Mouse (Mus musculus) heart, adult 2 months (tissue): ENCODE measurements around the gene Nrl. TPM values are rescaled to one million over a fixed set of nuclear protein-coding genes. Genes with fewer than 3 reads are reported as not detected.

Experiments used
- DNase-seq, 2 experiments: peaks; one replicate each; pipeline ENCODE4 v3.0.0; 2021
- H3K27ac ChIP-seq: fragments of 200-600 bp; 2 replicates; pipeline ENCODE4 v1.8.1; 2022
- H3K27me3 ChIP-seq: fragments of 200-500 bp; 2 replicates; pipeline ENCODE4 v1.6.1; 2012; ENCODE audit warnings: mild to moderate bottlenecking, low read length, inconsistent platforms, mixed read lengths; ENCODE audit not compliant: control insufficient read depth, insufficient read depth
- H3K36me3 ChIP-seq: fragments of 200-500 bp; 2 replicates; pipeline ENCODE4 v1.6.1; 2012; ENCODE audit warnings: low read length, inconsistent platforms; ENCODE audit not compliant: control insufficient read depth, insufficient read depth
- H3K4me1 ChIP-seq: fragments of 200-500 bp; 2 replicates; pipeline ENCODE4 v1.6.1; 2011; ENCODE audit warnings: low read length; ENCODE audit not compliant: control insufficient read depth, insufficient read depth
- H3K4me3 ChIP-seq: fragments of 200-600 bp; 2 replicates; pipeline ENCODE4 v1.8.1; 2022
- H3K79me2 ChIP-seq: fragments of 200-500 bp; replicated peaks from 2 replicates; pipeline ENCODE4 v1.6.1; 2012; ENCODE audit warnings: mild to moderate bottlenecking, inconsistent platforms, low read length, moderate library complexity, mixed read lengths; ENCODE audit not compliant: control insufficient read depth, insufficient read depth
- H3K9ac ChIP-seq: fragments of 200-500 bp; 2 replicates; pipeline ENCODE4 v1.6.1; 2012; ENCODE audit warnings: low read depth, mild to moderate bottlenecking, control low read depth, inconsistent platforms, low read length, mixed read lengths
- CTCF ChIP-seq: fragments of 200-600 bp; IDR thresholded peaks from 2 replicates; pipeline ENCODE4 v1.8.1; 2022; ENCODE audit warnings: antibody characterized with exemption, mild to moderate bottlenecking, moderate library complexity
- EP300 ChIP-seq: fragments of 200-500 bp; IDR thresholded peaks from 2 replicates; pipeline ENCODE4 v1.6.1; 2011; ENCODE audit warnings: low read depth, low read length, control low read depth; ENCODE audit not compliant: insufficient read depth
- POLR2A ChIP-seq: fragments of 200-500 bp; IDR thresholded peaks from 2 replicates; pipeline ENCODE4 v1.6.1; 2011; ENCODE audit warnings: mild to moderate bottlenecking, low read depth, low read length, control low read depth; ENCODE audit not compliant: insufficient read depth
- WGBS: fragments of 180-500 bp; shearing (Covaris S2); methylation state at CpG from one replicate; pipeline ENCODE4 v1.1.7; 2018; 5-methylcytosine and 5-hydroxymethylcytosine counted together
- intact Hi-C: fragments of 180-260 bp; cut with DNase I; formaldehyde crosslinking; loops from one replicate; pipeline ENCODE4 v1.15.1; 2025
- polyA plus RNA-seq: library from polyadenylated mRNA; depleted of rRNA; stranded (reverse); fragments of >200 nt; gene quantifications from 2 replicates; pipeline ENCODE4 v1.2.3, GENCODE M21; 2012
- total RNA-seq, 2 experiments: library from RNA; stranded (reverse); gene quantifications; 2 replicates each; pipeline ENCODE4 v1.2.3; 2021

Gene Nrl
- total and polyA plus RNA-seq, 3 experiments, result not detected

DNA sequence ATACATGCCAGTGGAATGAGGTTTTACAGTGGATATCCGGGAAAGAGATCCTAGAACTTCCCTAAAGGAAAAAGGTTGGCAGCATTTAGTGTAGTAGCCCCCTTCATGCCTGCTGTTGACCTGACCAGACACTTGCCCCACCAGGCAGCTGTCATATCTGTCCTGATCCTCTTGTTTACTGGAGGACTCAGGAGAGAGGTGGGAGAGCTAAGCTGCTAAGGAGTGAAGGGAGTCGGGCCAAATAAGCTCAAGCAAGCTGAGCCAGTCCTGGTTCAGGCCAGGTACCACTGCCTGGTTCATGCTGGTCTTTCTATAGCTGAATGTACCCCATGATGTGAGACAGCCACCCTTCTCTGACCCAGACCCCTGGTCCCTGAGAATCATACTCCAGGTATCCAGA lies 1.9 kb upstream of the Nrl start:
- TF ChIP-seq EP300 (no peak), POLR2A (no peak), CTCF (no peak)
- H3K4me3 ChIP-seq, result no peak overlapping the region
- peaks cover 3% of the 10 kb centered on the region; the same call in 1 of the 2 replicates for H3K27me3 ChIP-seq
- H3K9ac ChIP-seq, result no peak overlapping the region
- DNase-seq, result no peak
- no peaks in the 10 kb centered on the region for H3K79me2 ChIP-seq
- no peak overlapping the region for H3K27ac ChIP-seq
- no peaks in the 10 kb centered on the region for H3K36me3 ChIP-seq
- intact Hi-C loops, result no loop called here
- 73% methylated on average over 2 of the region's 2 CpGs for whole genome bisulfite sequencing
- no peaks in the 10 kb centered on the region for H3K4me1 ChIP-seq

DNA sequence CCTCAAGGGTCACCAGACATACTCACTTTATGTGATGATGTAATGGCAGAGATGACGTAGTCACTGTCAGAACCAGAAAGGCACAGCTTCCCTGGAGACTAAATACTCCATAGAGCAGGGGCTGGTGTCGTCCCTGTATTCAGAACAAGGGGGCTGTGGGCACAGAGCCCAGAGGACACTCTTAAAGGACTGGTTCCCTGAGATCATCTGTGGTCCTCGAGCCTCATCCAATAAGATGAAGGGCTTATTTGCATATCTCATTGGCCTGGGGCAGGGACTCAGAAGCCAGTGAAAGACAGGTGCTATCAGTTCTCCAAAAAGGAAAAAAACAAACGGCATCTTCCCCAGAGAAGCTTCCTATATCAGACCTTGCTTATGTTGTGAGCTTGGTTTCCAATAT lies 719 bp downstream of the Nrl start:
- no peaks in the 10 kb centered on the region for H3K36me3 ChIP-seq
- no peaks in the 10 kb centered on the region for H3K79me2 ChIP-seq
- peaks cover 10% of the 10 kb centered on the region for H3K27me3 ChIP-seq
- H3K27ac ChIP-seq, result no peak overlapping the region
- intact Hi-C loops, result no loop called here
- no peak overlapping the region for H3K9ac ChIP-seq
- H3K4me3 ChIP-seq, result no peak overlapping the region
- TF ChIP-seq EP300 (no peak), POLR2A (no peak), CTCF (no peak)
- H3K4me1 ChIP-seq, result no peaks in the 10 kb centered on the region
- 24% methylated on average over 4 of the region's 4 CpGs for WGBS
- no peak for DNase-seq

DNA sequence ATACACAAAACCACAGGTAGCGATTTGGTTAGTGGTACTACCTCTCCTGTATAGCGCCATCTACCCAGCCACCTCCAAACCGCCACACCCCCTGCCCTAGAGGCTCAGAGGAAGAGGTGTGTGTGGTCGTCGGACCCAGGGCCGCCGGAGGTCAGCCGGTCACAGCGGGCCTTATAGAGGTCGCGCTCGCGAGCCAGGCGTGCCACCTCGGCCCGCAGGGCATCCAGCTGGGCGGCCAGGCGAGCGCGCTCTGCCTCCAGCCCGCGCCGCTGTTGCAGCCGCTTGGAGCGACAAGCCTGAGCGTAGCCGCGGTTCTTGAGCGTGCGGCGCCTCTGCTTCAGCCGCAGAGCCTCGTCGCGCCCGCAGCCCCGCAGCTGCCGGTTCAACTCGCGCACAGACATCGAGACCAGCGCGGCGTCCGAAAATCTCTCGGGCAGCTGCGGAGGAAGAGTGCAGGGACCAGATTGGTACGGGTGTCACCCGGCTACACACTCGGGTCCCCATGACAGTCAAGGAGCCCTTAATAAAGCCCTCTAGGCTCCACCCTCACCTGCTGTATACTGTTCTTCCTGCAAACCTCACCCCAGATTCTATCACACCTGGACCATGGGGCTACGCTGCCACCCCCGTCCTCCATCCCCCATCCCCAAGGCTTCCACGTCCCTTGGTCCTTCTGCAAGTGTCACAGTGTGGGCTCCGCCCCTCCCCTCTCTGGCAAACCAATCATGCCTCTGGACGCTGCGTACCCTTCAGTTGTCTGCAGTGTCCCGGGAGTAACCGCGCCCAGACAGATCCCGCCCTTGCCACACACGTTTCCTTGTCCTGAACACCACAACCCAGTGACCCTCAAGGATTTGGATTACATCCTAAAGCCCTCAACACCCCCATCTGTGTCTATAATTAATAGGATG lies 4.1 kb downstream of the Nrl start:
- Histone ChIP-seq H3K27me3 (peaks cover 10% of the 10 kb centered on the region), H3K27ac (no peak overlapping the region), H3K4me1 (no peaks in the 10 kb centered on the region), H3K79me2 (no peaks in the 10 kb centered on the region), H3K9ac (peak overlapping the region; percentile 41), H3K4me3 (peak overlapping the region; percentile 45), H3K36me3 (no peaks in the 10 kb centered on the region)
- intact Hi-C loops, result no loop called here
- TF ChIP-seq CTCF, result 0 out of 2 replicates have a peak, but pooled peaks have one; percentile 6
- TF ChIP-seq POLR2A, result no peak
- TF ChIP-seq EP300, result no peak
- DNase-seq, result peak in 1 of 2 experiments; percentile 18
- 2% methylated on average over 58 of the region's 61 CpGs for WGBS

DNA sequence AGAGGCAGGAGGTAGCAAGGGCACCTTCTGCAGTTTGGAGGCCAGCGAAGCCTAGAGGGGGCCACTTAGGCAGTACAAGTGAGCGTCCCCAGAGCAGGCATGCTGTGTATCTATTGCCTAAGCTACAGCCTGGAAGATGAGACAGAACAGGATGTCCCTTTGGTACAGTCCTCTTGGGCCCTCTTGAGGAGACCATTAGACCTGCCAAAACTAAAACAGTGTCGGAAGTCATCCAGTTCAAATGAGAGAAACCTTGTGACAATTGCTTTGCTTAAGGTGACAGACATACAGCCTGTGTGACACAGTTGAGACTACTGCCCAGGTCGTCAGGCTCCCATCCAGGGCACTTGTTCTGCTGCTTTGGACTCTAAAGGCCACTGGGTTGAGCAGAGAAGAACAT lies 5.2 kb downstream of the Nrl start:
- Histone ChIP-seq H3K79me2 (no peaks in the 10 kb centered on the region), H3K9ac (no peak overlapping the region), H3K4me3 (no peak overlapping the region), H3K27me3 (peaks cover 10% of the 10 kb centered on the region), H3K4me1 (no peaks in the 10 kb centered on the region), H3K27ac (no peak overlapping the region), H3K36me3 (no peaks in the 10 kb centered on the region)
- DNase-seq, result no peak
- WGBS, result 58% methylated on average over 4 of the region's 4 CpGs
- no peak for TF ChIP-seq POLR2A
- no peak for TF ChIP-seq EP300
- TF ChIP-seq CTCF, result peak; percentile 10; the same call in 1 of the 2 replicates
- intact Hi-C loops, result no loop called here

DNA sequence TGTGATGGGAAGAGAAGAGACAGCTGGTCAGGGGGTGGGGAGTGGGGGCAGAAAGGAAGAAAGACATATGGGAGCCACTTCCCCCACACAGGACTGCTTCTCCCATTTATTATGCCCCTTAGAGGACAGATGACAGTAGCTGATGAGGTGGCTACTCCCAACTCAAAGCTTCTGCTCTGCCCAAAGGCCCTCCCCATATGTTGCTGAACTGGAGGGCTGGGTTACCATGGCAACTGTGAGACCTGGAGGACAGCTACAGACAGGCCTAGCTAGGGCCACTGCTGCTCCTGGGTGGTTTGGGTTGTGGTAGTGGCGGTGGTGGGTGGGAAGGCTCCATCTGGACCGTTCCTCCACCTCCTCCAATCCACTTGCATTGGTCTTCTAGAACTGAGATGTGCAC lies 5.9 kb downstream of the Nrl start:
- Histone ChIP-seq H3K27me3 (peaks cover 10% of the 10 kb centered on the region), H3K9ac (no peak overlapping the region), H3K36me3 (no peaks in the 10 kb centered on the region), H3K4me3 (no peak overlapping the region), H3K79me2 (no peaks in the 10 kb centered on the region), H3K27ac (no peak overlapping the region), H3K4me1 (no peaks in the 10 kb centered on the region)
- TF ChIP-seq POLR2A (no peak), CTCF (no peak), EP300 (no peak)
- WGBS, result 77% methylated on average over 2 of the region's 2 CpGs
- no peak for DNase-seq
- intact Hi-C loops, result no loop called here

DNA sequence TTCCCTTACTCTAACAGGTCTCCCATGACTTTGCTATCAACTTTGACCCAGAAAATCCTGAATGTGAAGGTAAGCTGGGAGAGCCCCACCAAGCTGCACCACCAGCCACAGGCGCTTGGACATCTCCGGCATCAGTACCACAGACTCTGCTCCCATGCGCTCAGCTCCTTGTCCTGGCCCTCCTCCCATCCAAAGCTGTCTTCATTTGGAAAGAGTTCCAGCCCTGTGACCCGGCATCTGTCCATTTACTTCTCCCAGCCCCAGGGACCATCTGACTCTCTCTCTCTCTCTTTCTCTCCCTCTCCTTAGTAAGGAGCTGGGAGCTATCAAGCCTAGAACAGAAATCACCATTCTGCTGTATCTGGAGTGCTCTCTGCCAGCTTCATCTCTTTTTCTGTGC lies 8.9 kb downstream of the Nrl start:
- Histone ChIP-seq H3K79me2 (no peaks in the 10 kb centered on the region), H3K9ac (no peak overlapping the region), H3K4me1 (no peaks in the 10 kb centered on the region), H3K27me3 (peaks cover 5% of the 10 kb centered on the region), H3K36me3 (no peaks in the 10 kb centered on the region), H3K27ac (no peak overlapping the region), H3K4me3 (no peak overlapping the region)
- intact Hi-C loops, result no loop called here
- DNase-seq, result no peak
- TF ChIP-seq EP300, result no peak
- no peak for TF ChIP-seq POLR2A
- TF ChIP-seq CTCF, result no peak
- 79% methylated on average over 4 of the region's 4 CpGs for WGBS
